Mouse (Mus musculus) liver, adult 2 months (tissue): ENCODE measurements around the gene Notch2. TPM values are rescaled to one million over a fixed set of nuclear protein-coding genes. Genes with fewer than 3 reads are reported as not detected.

Experiments used
- DNase-seq: peaks from one replicate; pipeline ENCODE4 v3.0.0-alpha.2; 2011; ENCODE audit warnings: low read depth, low spot score; ENCODE audit errors: extremely low read depth
- H3K27ac ChIP-seq: fragments of 200-500 bp; replicated peaks from 2 replicates; pipeline ENCODE4 v1.5.1; 2012; ENCODE audit warnings: low read depth, mild to moderate bottlenecking, control low read depth, inconsistent platforms, low read length; ENCODE audit not compliant: insufficient read depth
- H3K27me3 ChIP-seq: fragments of 200-500 bp; 2 replicates; pipeline ENCODE4 v1.6.1; 2012; ENCODE audit warnings: mild to moderate bottlenecking, moderate library complexity, low read length, inconsistent platforms; ENCODE audit not compliant: control insufficient read depth, insufficient read depth
- H3K36me3 ChIP-seq: fragments of 200-500 bp; 2 replicates; pipeline ENCODE4 v1.6.1; 2012; ENCODE audit warnings: low read length, inconsistent platforms; ENCODE audit not compliant: control insufficient read depth, insufficient read depth
- H3K4me1 ChIP-seq: fragments of 200-500 bp; 2 replicates; pipeline ENCODE4 v1.6.1; 2011; ENCODE audit warnings: low read length; ENCODE audit not compliant: control insufficient read depth, insufficient read depth
- H3K4me3 ChIP-seq: fragments of 200-500 bp; 2 replicates; pipeline ENCODE4 v1.5.1; 2011; ENCODE audit warnings: low read depth, mild to moderate bottlenecking, control low read depth, low read length, moderate library complexity; ENCODE audit not compliant: insufficient read depth
- H3K79me2 ChIP-seq: fragments of 200-500 bp; 2 replicates; pipeline ENCODE4 v1.6.1; 2012; ENCODE audit warnings: inconsistent platforms, mild to moderate bottlenecking, low read length, moderate library complexity; ENCODE audit not compliant: control insufficient read depth, insufficient read depth
- H3K9ac ChIP-seq: fragments of 200-500 bp; 2 replicates; pipeline ENCODE4 v1.6.1; 2012; ENCODE audit warnings: low read depth, mild to moderate bottlenecking, control low read depth, inconsistent platforms, low read length
- CTCF ChIP-seq: fragments of 200-500 bp; IDR thresholded peaks from 2 replicates; pipeline ENCODE4 v1.5.1; 2011; ENCODE audit warnings: low read depth, low read length, control low read depth
- POLR2A ChIP-seq: fragments of 200-500 bp; IDR thresholded peaks from 2 replicates; pipeline ENCODE4 v1.6.1; 2011; ENCODE audit warnings: low read length, control low read depth; ENCODE audit not compliant: insufficient read depth; ENCODE audit errors: extremely low read depth
- WGBS: fragments of 180-500 bp; shearing (Covaris S2); methylation state at CpG from one replicate; pipeline ENCODE4 v1.1.7; 2018; 5-methylcytosine and 5-hydroxymethylcytosine counted together
- polyA plus RNA-seq: library from polyadenylated mRNA; depleted of rRNA; stranded (reverse); fragments of >200 nt; gene quantifications from 2 replicates; pipeline ENCODE4 v1.2.3, GENCODE M21; 2012
- total RNA-seq: library from RNA; depleted of rRNA; stranded (reverse); fragments of >200 nt; gene quantifications from 2 replicates; pipeline ENCODE4 v1.2.3, GENCODE M21; 2014

Gene Notch2
- total and polyA plus RNA-seq, 2 experiments, result 12.5 to 16.0 TPM

DNA sequence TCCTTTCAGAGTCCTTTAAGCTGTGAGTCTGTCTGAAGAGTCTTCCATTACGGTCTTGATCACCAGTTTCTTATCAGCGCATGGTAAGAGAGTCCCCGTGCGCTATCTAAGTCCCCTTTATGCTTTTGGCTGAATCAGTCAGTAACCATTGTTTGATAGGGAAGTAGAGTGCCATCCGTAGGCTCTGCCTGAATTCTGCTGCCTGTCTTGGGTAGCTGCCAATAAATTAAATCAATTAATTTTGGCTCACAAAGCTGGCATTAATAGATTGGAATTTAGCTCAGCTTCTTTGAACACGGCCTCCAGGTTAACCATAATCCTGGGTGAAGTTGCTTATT lies 41.6 kb downstream of the Notch2 start:
- Histone ChIP-seq H3K79me2 (peaks cover 36% of the 10 kb centered on the region), H3K27ac (no peak overlapping the region), H3K4me3 (no peak overlapping the region), H3K36me3 (no peaks in the 10 kb centered on the region), H3K4me1 (peaks cover 12% of the 10 kb centered on the region), H3K27me3 (no peaks in the 10 kb centered on the region), H3K9ac (no peak overlapping the region)
- peak; percentile 92 for DNase-seq
- no peak for TF ChIP-seq CTCF
- TF ChIP-seq POLR2A, result no peak
- 21% methylated on average over 6 of the region's 6 CpGs for WGBS

DNA sequence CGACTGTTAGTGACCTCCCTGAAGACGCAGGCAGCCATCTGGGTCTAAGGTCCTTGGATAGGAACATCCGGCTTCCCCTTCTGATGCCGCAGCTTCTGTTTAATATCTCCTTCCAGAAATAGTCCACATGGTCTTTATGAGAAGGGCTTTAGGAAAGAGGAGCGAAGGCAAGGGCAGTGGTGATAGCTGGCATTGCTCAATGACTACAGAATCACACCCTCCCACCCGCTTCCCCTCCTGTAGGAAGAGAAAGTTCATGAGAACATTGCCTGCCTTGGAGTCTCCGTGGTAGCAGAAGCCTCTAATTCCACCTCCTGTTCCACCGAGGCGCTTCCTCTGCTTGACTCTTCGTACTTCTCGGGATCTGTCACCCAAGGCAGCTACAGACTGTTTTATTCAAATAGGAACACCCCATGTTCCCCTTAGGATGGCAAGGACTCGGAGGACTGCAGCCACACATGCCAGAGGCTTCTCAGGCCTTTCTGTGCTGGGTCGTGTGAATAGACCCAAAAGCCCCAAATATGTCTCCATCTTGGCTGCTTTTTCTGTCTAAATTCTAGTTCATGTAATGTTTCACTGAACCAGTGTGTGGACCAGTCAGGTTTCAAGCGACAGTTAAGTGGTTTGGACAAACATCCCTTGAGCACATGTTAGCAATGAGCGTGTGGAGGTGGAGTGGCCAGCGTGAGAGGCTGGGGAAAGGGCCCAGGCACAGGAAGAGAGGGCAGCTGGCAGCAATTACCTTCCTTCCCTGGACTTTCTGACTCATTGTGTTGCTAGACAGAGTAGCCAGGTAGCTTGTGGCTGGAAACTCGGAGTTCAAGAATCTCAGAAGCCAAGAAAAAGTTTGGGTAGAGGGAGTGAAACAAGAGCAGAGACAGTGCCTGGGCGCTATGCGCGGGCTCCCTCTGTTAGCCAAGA lies 42.7 kb downstream of the Notch2 start:
- Histone ChIP-seq H3K4me3 (no peak overlapping the region), H3K27ac (no peak overlapping the region), H3K79me2 (peaks cover 36% of the 10 kb centered on the region), H3K9ac (no peak overlapping the region), H3K36me3 (no peaks in the 10 kb centered on the region), H3K4me1 (peaks cover 12% of the 10 kb centered on the region), H3K27me3 (no peaks in the 10 kb centered on the region)
- DNase-seq, result no peak
- TF ChIP-seq CTCF (no peak), POLR2A (no peak)
- 72% methylated on average over 20 of the region's 20 CpGs for WGBS

DNA sequence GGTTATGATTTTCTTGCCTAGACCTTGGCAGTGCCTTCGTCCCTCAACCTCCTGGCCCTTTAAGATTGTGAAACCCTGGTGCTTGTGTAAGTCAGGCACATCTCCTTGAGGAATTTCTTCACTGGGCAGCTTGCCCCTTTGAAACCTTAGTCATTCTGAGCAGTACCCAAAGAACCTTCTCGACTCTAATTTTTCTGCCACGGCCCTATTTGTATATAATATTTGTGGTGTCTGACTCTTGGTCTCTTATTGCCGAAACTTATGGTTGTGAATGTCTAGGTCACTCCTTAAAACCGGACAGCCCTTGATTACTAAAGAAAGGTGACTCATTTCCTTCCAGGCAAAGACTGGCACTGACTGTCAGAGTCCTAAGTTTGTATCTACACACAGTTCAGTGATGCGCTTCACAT lies 43.6 kb downstream of the Notch2 start:
- no peak for TF ChIP-seq POLR2A
- TF ChIP-seq CTCF, result no peak
- no peak for DNase-seq
- Histone ChIP-seq H3K4me1 (peaks cover 14% of the 10 kb centered on the region), H3K27me3 (no peaks in the 10 kb centered on the region), H3K27ac (no peak overlapping the region), H3K4me3 (no peak overlapping the region), H3K36me3 (no peaks in the 10 kb centered on the region), H3K9ac (no peak overlapping the region), H3K79me2 (peaks cover 39% of the 10 kb centered on the region)
- 73% methylated on average over 6 of the region's 6 CpGs for WGBS

DNA sequence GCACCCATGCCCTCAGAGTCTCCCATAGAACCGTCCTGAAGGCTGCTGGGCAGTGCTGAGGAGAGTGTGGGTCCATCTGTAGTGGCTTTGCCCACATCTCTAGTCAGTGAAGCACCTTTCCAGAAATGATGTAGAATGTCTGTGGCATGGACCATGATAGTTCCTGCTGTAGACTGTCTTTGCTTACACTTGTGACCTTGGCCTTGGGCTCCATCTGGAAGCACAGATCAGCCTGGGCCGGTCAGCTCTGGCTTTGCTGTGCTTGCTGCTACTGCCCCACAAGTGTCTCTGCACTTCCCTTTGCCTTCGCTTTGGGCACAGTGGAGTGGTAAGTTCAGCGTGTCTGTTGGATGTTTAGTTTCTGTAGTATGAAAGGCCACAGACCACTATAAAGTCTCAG lies 45.7 kb downstream of the Notch2 start:
- peaks cover 36% of the 10 kb centered on the region for H3K79me2 ChIP-seq
- H3K27me3 ChIP-seq, result no peaks in the 10 kb centered on the region
- WGBS, result 79% methylated on average over 4 of the region's 4 CpGs
- no peaks in the 10 kb centered on the region for H3K36me3 ChIP-seq
- no peak overlapping the region for H3K27ac ChIP-seq
- TF ChIP-seq POLR2A (no peak), CTCF (no peak)
- no peak overlapping the region for H3K4me3 ChIP-seq
- H3K9ac ChIP-seq, result no peak overlapping the region
- DNase-seq, result no peak
- peaks cover 14% of the 10 kb centered on the region for H3K4me1 ChIP-seq

DNA sequence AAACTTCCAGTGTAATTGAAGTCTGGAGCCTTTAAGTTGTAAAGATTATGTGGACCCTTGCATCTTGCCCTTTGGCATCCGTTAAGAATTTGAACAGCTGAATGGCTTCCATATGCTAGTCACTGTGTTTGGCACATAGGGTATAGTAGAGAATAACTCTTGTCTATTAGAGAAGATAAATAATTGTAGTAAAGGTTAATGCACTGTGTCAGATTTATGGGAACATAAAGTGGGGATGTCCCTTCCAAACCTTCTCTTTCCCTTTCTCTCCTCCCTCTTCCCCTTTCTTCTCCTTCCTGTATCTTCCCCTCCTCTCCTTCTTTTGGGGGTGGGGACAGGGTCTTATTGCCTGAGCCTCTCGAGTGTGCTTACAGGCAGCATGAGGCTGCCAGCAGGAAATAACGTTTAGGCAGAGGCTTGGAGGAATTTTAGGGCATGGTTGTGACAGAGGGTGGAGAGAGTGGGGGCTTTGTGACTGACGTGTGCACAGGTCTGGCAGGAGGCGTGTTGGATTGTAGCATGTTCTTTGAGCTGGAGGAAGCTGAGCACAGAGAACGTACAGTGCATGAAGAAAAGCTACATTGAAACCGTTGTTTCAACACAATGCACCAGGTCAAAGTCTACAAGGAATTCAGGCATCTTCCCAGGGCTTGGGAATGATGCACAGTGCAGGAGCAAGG lies 47.8 kb downstream of the Notch2 start:
- Histone ChIP-seq H3K27me3 (no peaks in the 10 kb centered on the region), H3K4me3 (no peak overlapping the region), H3K27ac (no peak overlapping the region), H3K4me1 (peaks cover 7% of the 10 kb centered on the region), H3K9ac (no peak overlapping the region), H3K36me3 (no peaks in the 10 kb centered on the region), H3K79me2 (peaks cover 37% of the 10 kb centered on the region)
- no peak for TF ChIP-seq CTCF
- TF ChIP-seq POLR2A, result no peak
- WGBS, result 36% methylated on average over 7 of the region's 7 CpGs
- peak; percentile 56 for DNase-seq
